Mouse (Mus musculus): Measurements from ENCODE around the gene Tmem269. TPM values are rescaled to one million over a fixed set of nuclear protein-coding genes. Genes with fewer than 3 reads are reported as not detected.

The Tmem269 gene
- total RNA-seq, 2 experiments from 2014 or later = not detected

GRCm38 (mm10) chr4:119232410-119233255 lies 14.6 kb upstream of the Tmem269 start, which contains the start of the genes AU022252 and P3h1:
Gene AU022252 (minus strand): TSS chr4:119232712.
Gene P3h1 (plus strand): TSS chr4:119232915.
- Histone ChIP-seq H3K4me3 (peak within 1 kb of the TSS; percentile 99), H3K27ac (peak within 1 kb of the TSS; percentile 93)
- intact Hi-C loops (cut with DNase I) = loop anchor here (5.0 to 10.0 kb wide), 2 partner anchors 305 to 902 kb away; partner anchors contain the start of genes Foxj3 and Frg2f1
- TF ChIP-seq CTCF (IDR thresholded peaks at IDR 0.05) = no peak
- peak; percentile 99 for DNase-seq

GRCm38 (mm10) chr4:119226751-119227150 lies 8.7 kb upstream of the Tmem269 start:
- no peak overlapping the region for H3K4me3 ChIP-seq
- no peak for DNase-seq
- no peak for TF ChIP-seq CTCF (IDR thresholded peaks at IDR 0.05)
- intact Hi-C loops (cut with DNase I) = no loop called here
- no peak overlapping the region for H3K27ac ChIP-seq

- Histone ChIP-seq H3K27ac (no peak overlapping the region), H3K4me3 (no peak overlapping the region)
- DNase-seq = no peak
- no peak for TF ChIP-seq CTCF (IDR thresholded peaks at IDR 0.05)
- intact Hi-C loops (cut with DNase I) = no loop called here
Observed at GRCm38 (mm10) chr4:119225719-119226118, 7.7 kb upstream of the Tmem269 start.

GRCm38 (mm10) chr4:119224534-119224933 lies 6.5 kb upstream of the Tmem269 start:
- intact Hi-C loops (cut with DNase I) = no loop called here
- Histone ChIP-seq H3K4me3 (no peak overlapping the region), H3K27ac (no peak overlapping the region)
- no peak for TF ChIP-seq CTCF (IDR thresholded peaks at IDR 0.05)
- no peak for DNase-seq

GRCm38 (mm10) chr4:119223696-119224095 lies 5.7 kb upstream of the Tmem269 start:
- intact Hi-C loops (cut with DNase I) = no loop called here
- Histone ChIP-seq H3K4me3 (no peak overlapping the region), H3K27ac (no peak overlapping the region)
- DNase-seq = no peak
- peak; percentile 64 for TF ChIP-seq CTCF (IDR thresholded peaks at IDR 0.05)

- no peak for TF ChIP-seq CTCF (IDR thresholded peaks at IDR 0.05)
- no peak for DNase-seq
- H3K4me3 ChIP-seq = no peak overlapping the region
- H3K27ac ChIP-seq = no peak overlapping the region
- intact Hi-C loops (cut with DNase I) = no loop called here
Observed at GRCm38 (mm10) chr4:119216667-119217066, 1.4 kb downstream of the Tmem269 start.

GRCm38 (mm10) chr4:119204672-119205071 lies 13.3 kb downstream of the Tmem269 start:
- peak; percentile 89 for TF ChIP-seq CTCF (IDR thresholded peaks at IDR 0.05)
- intact Hi-C loops (cut with DNase I) = loop anchor here (2.0 to 5.0 kb wide), 2 partner anchors 37 to 200 kb away; no protein-coding TSS in a partner anchor
- H3K27ac ChIP-seq = no peak overlapping the region
- peak; percentile 70 for DNase-seq
- 0 out of 2 replicates have a peak overlapping the region, but pooled peaks have one; percentile 11 for H3K4me3 ChIP-seq

- intact Hi-C loops (cut with DNase I) = loop anchor here (10.0 kb wide), 1 partner anchor 93 kb away; the partner anchor contains the start of gene Slc2a1
- DNase-seq = no peak
- Histone ChIP-seq H3K27ac (no peak overlapping the region), H3K4me3 (no peak overlapping the region)
- TF ChIP-seq CTCF (IDR thresholded peaks at IDR 0.05) = no peak
Observed at GRCm38 (mm10) chr4:119198105-119198504, 19.9 kb downstream of the Tmem269 start.

GRCm38 (mm10) chr4:119195582-119196320 lies 22.3 kb downstream of the Tmem269 start:
- no peak for DNase-seq
- no peak for TF ChIP-seq CTCF (IDR thresholded peaks at IDR 0.05)
- H3K4me3 ChIP-seq = peak overlapping the region; percentile 99
- peak overlapping the region; percentile 87 for H3K27ac ChIP-seq
- intact Hi-C loops (cut with DNase I) = loop anchor here (10.0 kb wide), 1 partner anchor 91 kb away; the partner anchor contains the start of gene Slc2a1

GRCm38 (mm10) chr4:119194909-119195581 lies 23.0 kb downstream of the Tmem269 start, which contains the start of gene Svbp:
Gene Svbp (plus strand): TSS chr4:119195306.
- Histone ChIP-seq H3K27ac (peak within 1 kb of the TSS; percentile 87), H3K4me3 (peak within 1 kb of the TSS; percentile 99)
- TF ChIP-seq CTCF (IDR thresholded peaks at IDR 0.05) = no peak
- peak; percentile 93 for DNase-seq
- intact Hi-C loops (cut with DNase I) = loop anchor here (10.0 kb wide), 1 partner anchor 90 kb away; the partner anchor contains the start of gene Slc2a1

- DNase-seq = no peak
- no peak for TF ChIP-seq CTCF (IDR thresholded peaks at IDR 0.05)
- H3K4me3 ChIP-seq = no peak overlapping the region
- intact Hi-C loops (cut with DNase I) = loop anchor here (10.0 kb wide), 1 partner anchor 88 kb away; the partner anchor contains the start of gene Slc2a1
- no peak overlapping the region for H3K27ac ChIP-seq
Observed at GRCm38 (mm10) chr4:119192757-119193156, 25.3 kb downstream of the Tmem269 start.

- H3K27ac ChIP-seq = no peak overlapping the region
- intact Hi-C loops (cut with DNase I) = loop anchor here (10.0 kb wide), 1 partner anchor 86 kb away; the partner anchor contains the start of gene Slc2a1
Observed at GRCm38 (mm10) chr4:119191273-119191672, 26.7 kb downstream of the Tmem269 start.

More at GRCm38 (mm10) chr4:119191273-119191672, 26.7 kb downstream of the Tmem269 start:
- H3K4me3 ChIP-seq = no peak overlapping the region
- no peak for TF ChIP-seq CTCF (IDR thresholded peaks at IDR 0.05)
- no peak for DNase-seq

Measured in gastrocnemius, adult 2 months (tissue).